Mouse (Mus musculus) forebrain, embryonic 13.5 days (tissue): ENCODE measurements around the gene Top2a. TPM values are rescaled to one million over a fixed set of nuclear protein-coding genes. Genes with fewer than 3 reads are reported as not detected.

Experiments used
- ATAC-seq: fragments of 200-750 bp; cut with Nextera tagmentation; 2 replicates; pipeline ENCODE4 v1.8.0; 2017
- H3K27ac ChIP-seq: fragments of 300-500 bp; sonication (generic); 2 replicates; pipeline ENCODE4 v1.5.1; 2015; ENCODE audit warnings: inconsistent platforms, mild to moderate bottlenecking, moderate library complexity
- H3K27me3 ChIP-seq: fragments of 300-500 bp; sonication (generic); 2 replicates; pipeline ENCODE4 v1.6.1; 2015; ENCODE audit warnings: mild to moderate bottlenecking, inconsistent platforms
- H3K36me3 ChIP-seq: fragments of 300-500 bp; sonication (generic); 2 replicates; pipeline ENCODE4 v1.6.1; 2015; ENCODE audit warnings: mild to moderate bottlenecking, inconsistent platforms; ENCODE audit not compliant: poor library complexity, severe bottlenecking
- H3K4me1 ChIP-seq: fragments of 300-500 bp; sonication (generic); 2 replicates; pipeline ENCODE4 v1.6.1; 2015; ENCODE audit warnings: inconsistent platforms
- H3K4me2 ChIP-seq: fragments of 300-500 bp; sonication (generic); 2 replicates; pipeline ENCODE4 v1.6.1; 2015; ENCODE audit warnings: inconsistent platforms, mild to moderate bottlenecking, moderate library complexity
- H3K4me3 ChIP-seq: fragments of 300-500 bp; sonication (generic); 2 replicates; pipeline ENCODE4 v1.5.1; 2015; ENCODE audit warnings: mild to moderate bottlenecking, inconsistent platforms
- H3K9ac ChIP-seq: fragments of 300-500 bp; sonication (generic); 2 replicates; pipeline ENCODE4 v1.6.1; 2015; ENCODE audit warnings: mild to moderate bottlenecking, inconsistent platforms
- H3K9me3 ChIP-seq: fragments of 300-500 bp; sonication (generic); replicated peaks from 2 replicates; pipeline ENCODE4 v1.6.1; 2016; ENCODE audit warnings: inconsistent platforms
- WGBS: fragments of 180-500 bp; shearing (Covaris S2); methylation state at CpG from one replicate; pipeline ENCODE4 v1.1.7; 2015; 5-methylcytosine and 5-hydroxymethylcytosine counted together
- polyA plus RNA-seq: library from polyadenylated mRNA; unstranded; fragments of >200 nt; fragmentation: Nextera tagmentation; extraction: Ambion mirVana; gene quantifications from 2 replicates; pipeline ENCODE4 v1.2.1, GENCODE M21; 2015

The Top2a gene
- polyA plus RNA-seq, 1 experiment from 2014 or later: 284 TPM

DNA sequence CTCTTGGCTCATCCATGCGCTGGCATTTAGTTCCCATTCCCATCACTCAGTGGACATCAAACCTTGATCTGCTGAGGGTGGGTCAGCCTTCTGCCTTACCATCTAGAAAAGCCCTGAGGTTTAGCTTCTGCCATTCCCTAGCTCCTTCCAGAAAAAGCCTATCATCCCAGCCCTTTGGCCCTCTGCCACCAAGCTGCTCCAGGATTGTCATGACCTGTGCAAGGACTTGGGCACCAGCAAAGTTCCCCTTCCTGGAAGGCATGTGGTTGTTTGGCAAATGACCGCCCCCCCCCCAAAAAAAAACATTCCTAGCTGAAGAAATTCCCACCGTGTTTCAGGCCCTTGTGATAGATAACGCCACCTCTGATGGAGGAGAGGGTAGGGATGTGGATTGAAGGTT lies 31.2 kb upstream of the Top2a start:
- H3K27ac ChIP-seq: no peak overlapping the region
- ATAC-seq: no peak

DNA sequence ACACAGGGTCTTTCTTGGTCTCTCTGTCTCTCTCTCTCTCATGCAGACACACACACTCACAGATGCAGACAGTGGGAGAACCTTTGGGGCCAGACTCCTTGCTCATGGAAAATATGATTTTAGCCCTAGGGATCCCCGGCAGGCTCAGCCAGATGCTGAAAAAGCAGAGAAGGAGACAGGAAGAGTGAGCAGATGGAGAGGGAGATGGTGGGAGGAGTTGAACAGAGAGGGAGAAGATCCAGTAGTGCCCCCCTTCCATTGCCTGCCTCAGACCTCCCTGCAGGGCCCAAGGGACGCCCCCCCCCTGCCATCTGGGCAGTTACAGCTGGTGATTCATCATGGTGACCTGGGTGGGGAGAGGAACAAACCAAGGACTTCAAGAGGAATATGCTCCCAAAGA lies 23.7 kb upstream of the Top2a start:
- no peak overlapping the region; the same call in 1 of the 2 replicates for H3K27ac ChIP-seq
- H3K4me2 ChIP-seq: no peak overlapping the region
- H3K36me3 ChIP-seq: peaks cover 39% of the 10 kb centered on the region
- peaks cover 14% of the 10 kb centered on the region for H3K4me1 ChIP-seq
- no peaks in the 10 kb centered on the region for H3K9me3 ChIP-seq
- ATAC-seq: no peak
- WGBS: 71% methylated on average over 2 of the region's 2 CpGs
- H3K4me3 ChIP-seq: no peak overlapping the region
- H3K27me3 ChIP-seq: no peaks in the 10 kb centered on the region
- no peak overlapping the region; the same call in 1 of the 2 replicates for H3K9ac ChIP-seq

More for the DNA sequence above, 31.2 kb upstream of the Top2a start:
- peaks cover 18% of the 10 kb centered on the region for H3K36me3 ChIP-seq
- 51% methylated on average over 4 of the region's 4 CpGs for WGBS
- no peak overlapping the region for H3K4me2 ChIP-seq
- H3K4me3 ChIP-seq: no peak overlapping the region
- H3K9ac ChIP-seq: 0 out of 2 replicates have a peak overlapping the region, but pooled peaks have one; percentile 12
- 0 out of 2 replicates have a peak, but pooled peaks cover 10% of the 10 kb centered on the region for H3K9me3 ChIP-seq
- H3K4me1 ChIP-seq: peaks cover 14% of the 10 kb centered on the region
- no peaks in the 10 kb centered on the region for H3K27me3 ChIP-seq

DNA sequence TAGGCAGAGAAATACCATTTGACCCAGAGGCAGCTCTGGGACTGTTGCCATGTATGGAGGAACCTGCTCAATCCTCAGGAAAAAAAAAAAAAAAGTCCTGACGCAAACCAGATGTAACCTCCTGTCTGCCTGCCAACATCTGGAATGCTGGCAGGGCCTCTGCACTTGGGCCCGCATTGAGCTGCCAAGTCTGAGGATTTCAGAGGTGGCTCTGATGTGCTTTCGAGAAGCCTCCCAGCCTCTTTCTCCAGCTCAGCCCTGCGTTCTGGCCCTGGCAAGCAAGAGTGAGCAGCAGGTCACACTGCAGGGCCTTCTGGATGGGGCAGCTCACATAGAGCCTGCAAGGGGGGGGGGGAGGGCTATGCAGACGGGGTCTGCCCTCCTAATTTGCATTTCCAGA lies 23.1 kb upstream of the Top2a start:
- Histone ChIP-seq H3K9me3 (no peaks in the 10 kb centered on the region), H3K4me3 (no peak overlapping the region), H3K27ac (no peak overlapping the region; the same call in 1 of the 2 replicates), H3K4me2 (no peak overlapping the region), H3K27me3 (no peaks in the 10 kb centered on the region), H3K9ac (no peak overlapping the region), H3K4me1 (peaks cover 20% of the 10 kb centered on the region), H3K36me3 (peaks cover 39% of the 10 kb centered on the region)
- 63% methylated on average over 5 of the region's 5 CpGs for WGBS
- ATAC-seq: no peak

DNA sequence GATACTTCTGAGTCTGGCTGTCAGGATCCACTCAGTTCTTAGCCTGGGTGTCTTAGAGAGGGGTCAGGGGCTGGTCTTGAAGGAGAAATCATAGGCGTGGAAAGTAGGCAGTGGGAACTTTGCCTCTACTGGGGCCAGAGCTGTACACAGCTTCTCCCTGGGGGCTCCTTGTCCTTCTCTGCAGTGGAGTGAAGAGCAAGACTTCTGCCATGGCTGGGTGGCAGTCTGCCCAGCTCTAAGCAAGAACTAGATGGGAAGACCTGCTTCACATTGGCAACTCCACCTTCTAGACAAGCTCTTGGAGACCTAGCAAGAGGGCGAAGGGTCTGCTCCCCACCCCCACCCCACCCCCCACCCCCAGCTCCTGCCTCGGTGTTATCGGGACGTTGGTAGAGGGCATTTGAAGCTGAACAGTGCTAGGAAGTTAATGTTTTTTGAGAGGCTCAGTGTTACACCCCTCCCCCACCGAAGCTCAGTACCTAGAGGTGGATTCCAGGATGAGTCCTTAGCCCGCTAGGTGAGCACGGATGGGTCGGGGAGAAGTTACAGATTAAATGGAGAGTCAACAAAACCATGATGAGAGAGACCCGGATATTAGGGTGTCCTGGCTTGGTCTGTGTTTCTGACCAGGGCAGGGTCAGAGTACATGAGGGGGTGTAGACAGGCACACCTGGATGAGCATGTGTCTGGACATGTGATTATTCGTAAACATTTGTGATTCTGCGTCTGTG lies 21.3 kb upstream of the Top2a start:
- Histone ChIP-seq H3K4me1 (peaks cover 36% of the 10 kb centered on the region), H3K27ac (no peak overlapping the region), H3K36me3 (peaks cover 21% of the 10 kb centered on the region), H3K9ac (no peak overlapping the region), H3K9me3 (no peaks in the 10 kb centered on the region), H3K4me2 (no peak overlapping the region), H3K27me3 (no peaks in the 10 kb centered on the region), H3K4me3 (no peak overlapping the region)
- 91% methylated on average over 12 of the region's 12 CpGs for whole genome bisulfite sequencing
- ATAC-seq: no peak

DNA sequence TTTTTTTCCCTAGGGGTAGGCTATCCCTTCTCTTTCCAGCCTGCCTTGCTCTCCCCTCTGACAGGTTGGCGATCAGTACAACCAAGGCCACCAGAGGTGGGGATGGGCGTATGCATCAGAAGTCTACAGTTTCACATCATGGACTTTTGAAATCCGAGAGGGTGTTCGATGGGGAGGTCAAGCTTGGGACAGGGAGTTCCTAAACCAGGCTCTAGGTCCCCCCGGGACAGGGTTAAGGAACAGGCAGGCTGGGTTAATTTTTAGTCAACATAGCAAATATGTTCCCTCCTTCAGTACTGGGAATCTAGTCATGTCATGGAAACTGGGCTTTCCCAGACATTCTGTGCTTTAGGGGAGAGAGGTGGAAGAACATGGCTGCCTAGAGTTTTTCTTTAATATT lies 20.3 kb upstream of the Top2a start:
- Histone ChIP-seq H3K27ac (no peak overlapping the region), H3K9me3 (no peaks in the 10 kb centered on the region), H3K27me3 (no peaks in the 10 kb centered on the region), H3K4me3 (no peak overlapping the region), H3K4me2 (no peak overlapping the region), H3K36me3 (peaks cover 13% of the 10 kb centered on the region), H3K9ac (no peak overlapping the region), H3K4me1 (peaks cover 40% of the 10 kb centered on the region)
- WGBS: 95% methylated on average over 5 of the region's 5 CpGs
- no peak for ATAC-seq

DNA sequence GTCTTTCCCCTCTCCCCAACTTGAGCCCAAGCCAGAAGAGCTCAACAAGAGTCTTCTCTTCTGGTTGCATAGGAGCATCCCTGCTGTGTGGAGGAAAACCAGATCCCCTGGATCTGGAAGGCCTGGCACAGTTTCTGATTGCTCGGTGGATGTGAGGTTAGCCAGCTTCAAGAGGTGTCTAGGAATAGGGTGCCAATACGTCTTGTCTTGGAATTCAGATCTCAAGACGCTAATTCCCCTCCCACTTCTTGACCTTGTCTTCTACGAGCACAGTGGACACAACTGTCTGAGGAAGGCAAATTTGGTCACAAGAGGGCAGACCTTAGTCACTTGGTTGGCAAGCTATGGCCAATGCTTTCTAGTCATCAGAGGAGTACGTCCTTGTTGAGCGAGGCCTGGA lies 19.6 kb upstream of the Top2a start:
- Histone ChIP-seq H3K27ac (no peak overlapping the region), H3K9me3 (no peaks in the 10 kb centered on the region), H3K4me1 (peaks cover 40% of the 10 kb centered on the region), H3K9ac (no peak overlapping the region), H3K36me3 (peaks cover 6% of the 10 kb centered on the region), H3K27me3 (no peaks in the 10 kb centered on the region), H3K4me2 (no peak overlapping the region), H3K4me3 (no peak overlapping the region)
- ATAC-seq: no peak
- whole genome bisulfite sequencing: 95% methylated on average over 6 of the region's 6 CpGs

DNA sequence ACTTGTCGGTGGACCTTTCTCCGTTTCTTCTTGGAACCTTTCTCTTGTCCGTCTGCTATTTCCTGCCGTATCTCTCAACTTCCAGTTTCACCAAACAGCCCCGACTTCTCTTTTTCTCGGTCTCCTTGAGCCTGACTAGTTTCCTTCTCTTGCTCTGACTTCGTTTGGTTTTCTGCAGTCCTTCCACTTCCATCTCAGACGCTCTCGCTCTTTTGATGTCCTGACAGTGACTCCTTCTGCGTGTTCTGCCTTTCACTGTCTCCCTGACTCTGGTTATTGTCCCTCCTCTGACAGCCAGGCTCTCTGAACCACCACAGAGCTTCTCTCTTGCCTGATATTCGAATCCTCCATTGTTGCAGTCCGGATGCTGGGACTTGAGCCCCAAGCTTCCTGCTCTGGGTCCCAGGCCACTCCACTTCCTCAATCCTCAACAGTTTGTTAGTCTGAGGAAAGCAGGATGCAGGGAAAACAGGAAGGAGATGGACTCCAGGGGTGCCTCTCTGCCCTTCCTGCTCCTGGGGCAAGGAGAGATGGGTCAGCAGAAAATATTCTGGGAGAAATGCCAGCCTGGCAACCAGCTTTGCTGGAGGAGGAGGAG lies 18.9 kb upstream of the Top2a start:
- ATAC-seq: no peak
- Histone ChIP-seq H3K4me1 (peaks cover 40% of the 10 kb centered on the region), H3K27me3 (no peaks in the 10 kb centered on the region), H3K4me2 (peak overlapping the region; percentile 99), H3K9me3 (no peaks in the 10 kb centered on the region), H3K9ac (0 out of 2 replicates have a peak overlapping the region, but pooled peaks have one; percentile 26), H3K36me3 (peaks cover under 1% of the 10 kb centered on the region; the same call in 1 of the 2 replicates), H3K27ac (peak overlapping the region; percentile 65), H3K4me3 (peak overlapping the region; percentile 67)
- 63% methylated on average over 12 of the region's 12 CpGs for WGBS

DNA sequence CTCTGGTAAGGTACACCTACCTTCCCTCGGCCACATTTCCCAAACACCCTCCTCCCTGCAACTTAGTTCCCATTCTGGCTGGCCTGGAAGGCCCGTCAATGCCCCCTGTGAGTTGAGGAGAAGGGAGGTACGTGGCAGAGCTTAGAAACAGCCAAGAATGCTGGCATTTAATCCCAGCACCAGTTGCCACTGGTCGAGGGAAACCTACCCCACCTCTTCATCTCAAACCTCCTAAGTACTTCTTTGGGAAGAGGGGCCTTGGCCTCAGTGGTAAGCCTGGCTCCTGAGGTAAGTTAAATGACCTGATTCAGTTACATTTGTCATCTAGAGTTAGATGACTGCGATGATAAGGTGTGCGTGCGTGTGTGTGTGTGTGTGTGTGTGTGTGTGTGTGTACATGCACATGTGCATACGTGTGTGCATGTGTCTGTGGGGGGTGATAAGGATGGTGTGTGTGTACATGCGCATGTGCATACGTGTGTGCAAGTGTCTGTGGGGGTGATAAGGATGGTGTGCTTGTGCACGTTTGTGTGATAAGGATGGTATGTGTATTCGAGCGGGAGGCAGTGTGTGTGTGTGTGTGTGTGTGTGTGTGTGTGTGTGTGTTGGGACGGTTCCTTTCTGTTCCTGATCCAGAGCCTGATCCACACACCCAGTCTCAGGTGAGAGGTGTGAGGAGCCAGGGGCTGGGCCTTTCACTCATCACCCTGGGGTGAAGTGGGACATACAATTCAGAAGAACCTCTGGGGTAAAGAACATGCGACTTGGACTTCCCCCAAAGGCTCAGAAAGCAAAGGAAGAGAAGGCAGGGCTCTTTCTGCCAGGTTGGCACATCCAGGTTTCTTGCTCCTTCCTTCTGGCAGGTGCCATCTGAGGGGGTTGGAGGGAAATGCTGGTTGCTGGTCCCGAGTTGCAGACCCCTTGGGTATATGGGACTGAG lies 18.1 kb upstream of the Top2a start:
- Histone ChIP-seq H3K9me3 (no peaks in the 10 kb centered on the region), H3K27ac (peak overlapping the region; percentile 82), H3K4me3 (peak overlapping the region; percentile 67), H3K9ac (peak overlapping the region; percentile 87), H3K4me2 (peak overlapping the region; percentile 99), H3K36me3 (no peaks in the 10 kb centered on the region), H3K27me3 (no peaks in the 10 kb centered on the region), H3K4me1 (peaks cover 32% of the 10 kb centered on the region)
- WGBS: 60% methylated on average over 16 of the region's 16 CpGs
- no peak for ATAC-seq

DNA sequence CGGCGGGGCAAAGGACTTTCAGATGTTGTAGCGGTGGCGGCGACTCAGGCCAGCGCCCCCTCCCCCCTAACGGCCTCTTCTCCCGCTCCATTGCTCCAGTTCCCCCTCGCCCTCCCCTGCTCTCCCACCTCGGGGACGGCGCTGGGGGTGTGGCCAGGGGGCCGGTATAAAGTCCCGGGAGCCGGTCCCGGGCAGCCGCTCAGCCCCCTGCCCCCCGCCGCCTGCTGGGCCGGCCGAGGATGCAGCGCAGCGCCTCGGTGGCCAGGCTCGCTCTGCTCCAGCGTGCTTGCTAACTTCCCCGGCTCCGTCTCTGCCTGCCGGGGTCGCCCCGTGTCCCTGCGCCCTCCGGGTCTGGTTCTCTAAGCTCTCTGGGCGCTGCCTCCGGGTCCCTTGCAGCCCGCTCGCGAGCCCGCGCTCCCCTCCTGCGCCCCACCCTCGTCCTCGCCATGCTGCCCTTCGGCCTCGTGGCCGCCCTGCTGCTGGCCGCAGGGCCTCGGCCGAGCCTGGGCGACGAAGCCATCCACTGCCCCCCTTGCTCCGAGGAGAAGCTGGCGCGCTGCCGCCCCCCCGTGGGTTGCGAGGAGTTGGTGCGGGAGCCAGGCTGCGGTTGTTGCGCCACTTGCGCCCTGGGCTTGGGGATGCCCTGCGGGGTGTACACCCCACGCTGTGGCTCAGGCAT lies 17.2 kb upstream of the Top2a start, which contains the start of gene Igfbp4:
TSS of gene Igfbp4 (plus strand) at position 194 of the 679 bp plus-strand sequence.
- H3K27ac ChIP-seq: peak within 1 kb of the TSS; percentile 82
- peak; percentile 71 for ATAC-seq
- under 1% methylated on average over 59 of the region's 63 CpGs for WGBS

DNA sequence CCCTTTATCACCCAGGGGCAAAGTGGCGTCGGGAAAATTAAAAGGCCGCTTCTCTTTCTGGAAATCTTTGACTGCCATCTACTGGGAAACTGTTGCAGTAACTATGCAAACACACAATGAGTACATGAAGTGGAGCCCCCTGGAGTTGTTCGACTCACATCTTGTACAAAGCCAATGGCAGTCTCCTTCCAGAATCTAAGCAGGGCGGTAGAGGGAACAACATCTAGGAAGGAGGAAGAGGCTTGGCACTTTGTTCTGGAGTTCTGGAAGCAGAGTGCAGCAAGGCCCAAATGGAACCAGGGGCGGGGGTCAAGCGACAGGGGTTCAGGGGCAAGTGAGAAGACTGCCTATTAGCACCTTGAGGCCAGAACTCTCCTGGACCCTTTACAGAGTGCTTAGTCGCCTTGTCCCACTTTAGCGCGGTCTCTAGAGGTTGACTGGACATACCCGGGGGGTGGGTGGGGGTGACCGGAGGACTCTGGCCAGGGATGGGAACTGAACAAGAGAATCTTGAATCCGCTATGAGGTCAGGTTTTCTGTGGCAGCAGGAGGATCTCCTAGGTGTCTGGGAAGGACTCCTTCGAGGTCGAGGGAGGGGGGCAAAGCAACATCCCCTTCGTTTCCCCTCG lies 16.5 kb upstream of the Top2a start:
- H3K4me1 ChIP-seq: peaks cover 30% of the 10 kb centered on the region
- peak overlapping the region; percentile 82 for H3K27ac ChIP-seq
- no peaks in the 10 kb centered on the region for H3K36me3 ChIP-seq
- peak; percentile 27 for ATAC-seq
- H3K4me3 ChIP-seq: peak overlapping the region; percentile 67
- no peaks in the 10 kb centered on the region for H3K27me3 ChIP-seq
- peak overlapping the region; percentile 99 for H3K4me2 ChIP-seq
- H3K9ac ChIP-seq: peak overlapping the region; percentile 87
- no peaks in the 10 kb centered on the region for H3K9me3 ChIP-seq
- 2% methylated on average over 17 of the region's 17 CpGs for WGBS

More for the DNA sequence above, 17.2 kb upstream of the Top2a start, which contains the start of gene Igfbp4:
- Histone ChIP-seq H3K9ac (peak within 1 kb of the TSS; percentile 87), H3K36me3 (no peaks in the 10 kb centered on the region), H3K9me3 (no peaks in the 10 kb centered on the region), H3K4me3 (peak within 1 kb of the TSS; percentile 67), H3K27me3 (no peaks in the 10 kb centered on the region), H3K4me2 (peak within 1 kb of the TSS; percentile 99), H3K4me1 (peaks cover 30% of the 10 kb centered on the region)

DNA sequence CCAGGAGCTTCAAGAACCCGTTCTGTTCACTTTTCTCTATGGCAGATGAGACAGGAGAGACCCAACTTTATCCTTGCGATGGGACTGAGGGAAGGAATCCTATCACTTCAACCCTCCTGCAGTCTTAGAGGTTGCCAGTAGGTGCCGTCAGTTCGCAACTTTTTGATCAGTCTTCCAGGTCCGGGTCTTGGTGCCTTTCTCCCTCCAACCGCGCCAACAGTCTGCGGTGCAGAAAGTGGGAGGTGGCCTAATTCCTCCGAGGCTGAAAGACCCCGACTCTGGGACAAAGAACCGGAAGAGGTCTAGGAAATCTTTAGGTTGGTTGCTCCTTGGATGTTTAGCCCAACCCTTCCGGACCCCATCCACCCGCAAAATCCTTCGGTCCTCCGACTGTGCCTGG lies 15.8 kb upstream of the Top2a start:
- WGBS: under 1% methylated on average over 15 of the region's 15 CpGs
- Histone ChIP-seq H3K36me3 (no peaks in the 10 kb centered on the region), H3K4me3 (peak overlapping the region; percentile 67), H3K27ac (peak overlapping the region; percentile 82), H3K4me2 (peak overlapping the region; percentile 99), H3K4me1 (peaks cover 30% of the 10 kb centered on the region), H3K9me3 (no peaks in the 10 kb centered on the region), H3K27me3 (no peaks in the 10 kb centered on the region), H3K9ac (peak overlapping the region; percentile 87)
- ATAC-seq: peak; percentile 87
